Mouse (Mus musculus) gastrocnemius, adult 8-10 months (tissue): ENCODE measurements at regions not wholly inside any gene's neighbourhood (a gene's known extent, or its start where the extent isn't known, plus 50 kb on each side); places are given as distances from the start of the nearest gene placed in this dataset.

Experiments used
- DNase-seq, 2 experiments: peaks; one replicate each; pipeline ENCODE4 v3.0.0; 2022; ENCODE audit warnings: low spot score in 2 of 2

- DNase-seq: no peak
These were observed 308.7 kb downstream of the Kctd12 start for GRCm38 (mm10) chr14:102673724-102674123.

GRCm38 (mm10) chr14:102663240-102663639 lies 319.2 kb downstream of the Kctd12 start:
- no peak for DNase-seq

- DNase-seq: no peak
These were observed 322.1 kb downstream of the Kctd12 start for GRCm38 (mm10) chr14:102660351-102660750.

GRCm38 (mm10) chr14:102656235-102656634 lies 326.2 kb downstream of the Kctd12 start:
- DNase-seq: no peak

- DNase-seq: no peak
These were observed 352.8 kb downstream of the Kctd12 start for GRCm38 (mm10) chr14:102629601-102630000.

GRCm38 (mm10) chr14:102621546-102621945 lies 360.9 kb downstream of the Kctd12 start:
- no peak for DNase-seq

- no peak for DNase-seq
These were observed 363.4 kb downstream of the Kctd12 start for GRCm38 (mm10) chr14:102619056-102619455.

- no peak for DNase-seq
These were observed 366.7 kb downstream of the Kctd12 start for GRCm38 (mm10) chr14:102615588-102616309.

GRCm38 (mm10) chr14:102606055-102606454 lies 376.4 kb downstream of the Kctd12 start:
- DNase-seq: no peak

GRCm38 (mm10) chr14:102594850-102595249 lies 387.6 kb downstream of the Kctd12 start:
- DNase-seq: no peak

GRCm38 (mm10) chr14:102553781-102554180 lies 428.7 kb downstream of the Kctd12 start:
- DNase-seq: no peak

- no peak for DNase-seq
These were observed 429.8 kb downstream of the Kctd12 start for GRCm38 (mm10) chr14:102552598-102552997.

GRCm38 (mm10) chr14:102524894-102525577 lies 457.4 kb downstream of the Kctd12 start:
- DNase-seq: no peak

GRCm38 (mm10) chr14:102516765-102517164 lies 465.7 kb downstream of the Kctd12 start:
- no peak for DNase-seq

- DNase-seq: no peak
These were observed 467.9 kb downstream of the Kctd12 start for GRCm38 (mm10) chr14:102514527-102514926.

- DNase-seq: no peak
These were observed 469.8 kb downstream of the Kctd12 start for GRCm38 (mm10) chr14:102512651-102513050.

- DNase-seq: no peak
These were observed 470.6 kb downstream of the Kctd12 start for GRCm38 (mm10) chr14:102511691-102512383.

- peak in 1 of 2 experiments; percentile 12 for DNase-seq
These were observed 472.1 kb downstream of the Kctd12 start for GRCm38 (mm10) chr14:102510387-102510786.

GRCm38 (mm10) chr14:102505696-102506321 lies 476.6 kb downstream of the Kctd12 start:
- no peak for DNase-seq

GRCm38 (mm10) chr14:102497179-102497578 lies 485.3 kb downstream of the Kctd12 start:
- no peak for DNase-seq

- no peak for DNase-seq
These were observed 490.1 kb downstream of the Kctd12 start for GRCm38 (mm10) chr14:102492376-102492775.

GRCm38 (mm10) chr14:102491205-102491604 lies 491.2 kb downstream of the Kctd12 start:
- no peak for DNase-seq
